23 mouse cellular contexts compared by ENCODE assay signal in the genomic region with DNA sequence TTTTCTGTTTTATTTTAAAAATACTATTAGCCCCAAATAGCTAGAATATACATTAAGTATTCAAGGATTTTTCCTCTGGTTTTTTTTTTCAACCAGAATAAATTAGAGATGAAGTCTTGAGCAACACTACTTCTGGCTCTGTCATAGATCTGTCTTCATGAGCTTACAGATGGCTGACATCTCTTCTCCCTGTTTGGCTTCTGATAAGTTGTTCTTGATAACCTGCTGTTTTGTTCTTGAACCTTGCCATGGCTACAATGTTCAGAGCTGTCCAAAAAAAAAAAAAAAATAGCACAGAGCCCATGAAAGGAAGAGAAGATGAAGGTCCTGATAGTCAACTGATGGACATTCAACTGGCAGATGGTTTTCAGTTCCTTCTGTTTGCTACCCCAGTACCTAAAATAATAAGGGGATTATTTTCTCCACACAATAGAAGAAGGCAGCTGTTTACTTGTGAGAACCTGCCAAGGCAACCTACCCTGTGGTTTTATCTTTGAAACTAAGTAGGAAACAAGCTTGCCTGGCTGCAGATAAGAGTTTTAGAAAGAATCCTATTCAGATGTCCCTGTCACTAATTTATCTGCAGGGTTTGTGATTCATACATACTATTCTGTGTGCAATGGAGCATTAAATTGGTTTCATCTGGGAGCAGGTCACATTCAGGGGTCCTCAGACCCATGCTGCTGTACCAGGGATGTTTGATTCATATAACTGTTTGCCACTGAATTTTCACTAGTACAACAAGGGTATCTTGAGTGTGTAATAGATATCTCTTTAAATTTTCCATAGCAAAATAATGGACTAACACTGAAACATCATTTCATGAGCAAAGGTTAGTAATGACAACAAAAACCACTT.
DNase-seq lines count a peak whose midpoint lies in the region; ATAC-seq and TF ChIP-seq lines count a peak whose summit lies in the region.
"Had no signal": no experiment of that assay in that cellular context is flagged by ENCODE, and none has a peak within 500 bp of the region (broad histone marks: within the 10 kb centered on the region; RNA-seq: fewer than 3 reads in every experiment).

No protein-coding gene starts in this region.

- no peak overlapping the region for H3K4me3 ChIP-seq in forebrain, embryonic 11.5 days (ENCODE audit: low read depth, low read length)
- no peak overlapping the region for H3K4me3 ChIP-seq in forebrain, embryonic 15.5 days
- no peak overlapping the region for H3K4me3 ChIP-seq in neural tube, embryonic 11.5 days (ENCODE audit: low read depth, low read length)
- H3K4me3 ChIP-seq in neural tube, embryonic 15.5 days (replicated peaks), result no peak overlapping the region
- no peak overlapping the region for H3K4me3 ChIP-seq in midbrain, embryonic 12.5 days
- H3K4me3 ChIP-seq in left cerebral cortex, adult 2 months, result no peak overlapping the region
- H3K4me3 ChIP-seq in limb, embryonic 10.5 days, result no peak overlapping the region
- H3K4me3 ChIP-seq: embryonic facial prominence, embryonic 10.5 days; myocyte had no signal

- intact Hi-C loops in left cerebral cortex, adult 2 months (cut with DNase I), result no loop called here

- no peak for DNase-seq in forebrain, embryonic 11.5 days (ENCODE audit: low spot score)
- no peak for DNase-seq in neural tube, embryonic 11.5 days (ENCODE audit: low spot score)
- no peak for DNase-seq in left cerebral cortex, adult 2 months (ENCODE audit: extremely low spot score in 1 of 2, low spot score in 2 of 2)
- no peak for DNase-seq in limb, embryonic 10.5 days (ENCODE audit: low spot score)
- no peak for DNase-seq in thymus, adult 18-20 months
- DNase-seq: adrenal gland, postnatal 14 days; cerebellum, adult 8-10 months; gastrocnemius, postnatal 36 days; heart, postnatal 10 days; kidney, adult 8-10 months; kidney, postnatal 36 days; liver; lung, adult 2 months; lung, postnatal 4 days; spleen, adult 18-20 months; thymus, adult 2 months had no signal

- no peak for TF ChIP-seq CTCF in left cerebral cortex, adult 2 months (IDR thresholded peaks at IDR 0.05)

- H3K4me1 ChIP-seq in forebrain, embryonic 11.5 days (replicated peaks; ENCODE audit: control insufficient read depth, insufficient read depth, low read length), result no peaks in the 10 kb centered on the region; the same call in 1 of the 2 replicates
- 0 out of 2 replicates have a peak, but pooled peaks cover 4% of the 10 kb centered on the region for H3K4me1 ChIP-seq in forebrain, embryonic 15.5 days
- H3K4me1 ChIP-seq in neural tube, embryonic 11.5 days (ENCODE audit: control insufficient read depth, insufficient read depth, low read length), result no peaks in the 10 kb centered on the region
- H3K4me1 ChIP-seq in neural tube, embryonic 15.5 days, result no peaks in the 10 kb centered on the region
- peaks cover 5% of the 10 kb centered on the region; the same call in 1 of the 2 replicates for H3K4me1 ChIP-seq in midbrain, embryonic 12.5 days
- no peaks in the 10 kb centered on the region for H3K4me1 ChIP-seq in limb, embryonic 10.5 days
- H3K4me1 ChIP-seq: embryonic facial prominence, embryonic 10.5 days had no signal

- no peaks in the 10 kb centered on the region for H3K27me3 ChIP-seq in forebrain, embryonic 11.5 days (ENCODE audit: control insufficient read depth, insufficient read depth, low read length)
- H3K27me3 ChIP-seq in forebrain, embryonic 15.5 days, result no peaks in the 10 kb centered on the region
- H3K27me3 ChIP-seq in neural tube, embryonic 11.5 days (ENCODE audit: control insufficient read depth, insufficient read depth, low read length), result no peaks in the 10 kb centered on the region
- no peaks in the 10 kb centered on the region for H3K27me3 ChIP-seq in neural tube, embryonic 15.5 days (replicated peaks)
- no peaks in the 10 kb centered on the region for H3K27me3 ChIP-seq in midbrain, embryonic 12.5 days
- no peaks in the 10 kb centered on the region for H3K27me3 ChIP-seq in limb, embryonic 10.5 days (ENCODE audit: low read depth, poor library complexity, severe bottlenecking)
- H3K27me3 ChIP-seq: Patski had no signal

- H3K9me3 ChIP-seq in forebrain, embryonic 11.5 days (ENCODE audit: control insufficient read depth, low read length), result no peaks in the 10 kb centered on the region
- no peaks in the 10 kb centered on the region for H3K9me3 ChIP-seq in forebrain, embryonic 15.5 days
- no peaks in the 10 kb centered on the region for H3K9me3 ChIP-seq in neural tube, embryonic 11.5 days (ENCODE audit: control insufficient read depth, low read length)
- no peaks in the 10 kb centered on the region for H3K9me3 ChIP-seq in neural tube, embryonic 15.5 days (replicated peaks)
- H3K9me3 ChIP-seq in midbrain, embryonic 12.5 days, result no peaks in the 10 kb centered on the region
- H3K9me3 ChIP-seq in limb, embryonic 10.5 days (replicated peaks), result no peaks in the 10 kb centered on the region
- H3K9me3 ChIP-seq: embryonic facial prominence, embryonic 10.5 days had no signal

- no peak overlapping the region for H3K4me2 ChIP-seq in forebrain, embryonic 11.5 days (ENCODE audit: low read depth, low read length, severe bottlenecking)
- H3K4me2 ChIP-seq in forebrain, embryonic 15.5 days (replicated peaks), result no peak overlapping the region
- no peak overlapping the region for H3K4me2 ChIP-seq in neural tube, embryonic 11.5 days (ENCODE audit: low read depth)
- H3K4me2 ChIP-seq in neural tube, embryonic 15.5 days, result no peak overlapping the region
- H3K4me2 ChIP-seq in midbrain, embryonic 12.5 days (replicated peaks), result no peak overlapping the region

- H3K9ac ChIP-seq in forebrain, embryonic 11.5 days (ENCODE audit: low read length), result no peak overlapping the region
- H3K9ac ChIP-seq in forebrain, embryonic 15.5 days (replicated peaks), result no peak overlapping the region
- H3K9ac ChIP-seq in neural tube, embryonic 11.5 days (ENCODE audit: low read length), result no peak overlapping the region
- H3K9ac ChIP-seq in neural tube, embryonic 15.5 days (replicated peaks), result no peak overlapping the region
- no peak overlapping the region for H3K9ac ChIP-seq in midbrain, embryonic 12.5 days (replicated peaks)

- no peak overlapping the region for H3K27ac ChIP-seq in forebrain, embryonic 11.5 days (ENCODE audit: low read depth, low read length)
- H3K27ac ChIP-seq in forebrain, embryonic 15.5 days (replicated peaks), result no peak overlapping the region
- no peak overlapping the region for H3K27ac ChIP-seq in neural tube, embryonic 11.5 days (ENCODE audit: low read depth, low read length)
- no peak overlapping the region for H3K27ac ChIP-seq in neural tube, embryonic 15.5 days (replicated peaks)
- peak overlapping the region; percentile 49; the same call in 1 of the 2 replicates for H3K27ac ChIP-seq in midbrain, embryonic 12.5 days (replicated peaks)
- no peak overlapping the region for H3K27ac ChIP-seq in left cerebral cortex, adult 2 months
- H3K27ac ChIP-seq in limb, embryonic 10.5 days, result no peak overlapping the region
- H3K27ac ChIP-seq: embryonic facial prominence, embryonic 10.5 days had no signal

- ATAC-seq in forebrain, embryonic 11.5 days (replicated peaks; ENCODE audit: low FRiP score), result peak; percentile 42; the same call in 1 of the 2 replicates
- no peak for ATAC-seq in forebrain, embryonic 15.5 days (replicated peaks)
- ATAC-seq in neural tube, embryonic 11.5 days (ENCODE audit: insufficient read depth, low FRiP score, low TSS enrichment), result 0 out of 2 replicates have a peak, but pooled peaks have one; percentile 32
- ATAC-seq in neural tube, embryonic 15.5 days (ENCODE audit: low FRiP score), result no peak
- ATAC-seq in midbrain, embryonic 12.5 days (ENCODE audit: low FRiP score, low read depth), result peak; percentile 79
- ATAC-seq: activated CD4-positive, CD25-positive, alpha-beta regulatory T cell, adult 4 months; Patski had no signal

- no peaks in the 10 kb centered on the region for H3K36me3 ChIP-seq in forebrain, embryonic 11.5 days (ENCODE audit: control insufficient read depth, insufficient read depth, low read length)
- no peaks in the 10 kb centered on the region for H3K36me3 ChIP-seq in forebrain, embryonic 15.5 days
- H3K36me3 ChIP-seq in neural tube, embryonic 11.5 days (ENCODE audit: control insufficient read depth, insufficient read depth, low read length), result no peaks in the 10 kb centered on the region
- H3K36me3 ChIP-seq in neural tube, embryonic 15.5 days, result no peaks in the 10 kb centered on the region
- H3K36me3 ChIP-seq in midbrain, embryonic 12.5 days, result no peaks in the 10 kb centered on the region
- H3K36me3 ChIP-seq in limb, embryonic 10.5 days, result no peaks in the 10 kb centered on the region
- H3K36me3 ChIP-seq: embryonic facial prominence, embryonic 10.5 days had no signal

Comparison
In these comparisons a context has a peak if more than half of its experiments do, and no peak if none do; other contexts are left out.
1. ATAC-seq: peak in forebrain, embryonic 11.5 days (single experiment), neural tube, embryonic 11.5 days (single experiment) and midbrain, embryonic 12.5 days (single experiment); none in forebrain, embryonic 15.5 days (single experiment) and neural tube, embryonic 15.5 days (single experiment).